Mouse (Mus musculus) heart, adult 2 months (tissue): ENCODE measurements at regions not wholly inside any gene's neighbourhood (a gene's known extent, or its start where the extent isn't known, plus 50 kb on each side); places are given as distances from the start of the nearest gene placed in this dataset.

Experiments
- DNase-seq, 2 experiments: peaks; one replicate each; pipeline ENCODE4 v3.0.0; 2021
- H3K27ac ChIP-seq: fragments of 200-600 bp; 2 replicates; pipeline ENCODE4 v1.8.1; 2022
- H3K27me3 ChIP-seq: fragments of 200-500 bp; 2 replicates; pipeline ENCODE4 v1.6.1; 2012; ENCODE audit warnings: mild to moderate bottlenecking, low read length, inconsistent platforms, mixed read lengths; ENCODE audit not compliant: control insufficient read depth, insufficient read depth
- H3K36me3 ChIP-seq: fragments of 200-500 bp; 2 replicates; pipeline ENCODE4 v1.6.1; 2012; ENCODE audit warnings: low read length, inconsistent platforms; ENCODE audit not compliant: control insufficient read depth, insufficient read depth
- H3K4me1 ChIP-seq: fragments of 200-500 bp; 2 replicates; pipeline ENCODE4 v1.6.1; 2011; ENCODE audit warnings: low read length; ENCODE audit not compliant: control insufficient read depth, insufficient read depth
- H3K4me3 ChIP-seq: fragments of 200-600 bp; 2 replicates; pipeline ENCODE4 v1.8.1; 2022
- H3K79me2 ChIP-seq: fragments of 200-500 bp; replicated peaks from 2 replicates; pipeline ENCODE4 v1.6.1; 2012; ENCODE audit warnings: mild to moderate bottlenecking, inconsistent platforms, low read length, moderate library complexity, mixed read lengths; ENCODE audit not compliant: control insufficient read depth, insufficient read depth
- H3K9ac ChIP-seq: fragments of 200-500 bp; 2 replicates; pipeline ENCODE4 v1.6.1; 2012; ENCODE audit warnings: low read depth, mild to moderate bottlenecking, control low read depth, inconsistent platforms, low read length, mixed read lengths
- CTCF ChIP-seq: fragments of 200-600 bp; IDR thresholded peaks from 2 replicates; pipeline ENCODE4 v1.8.1; 2022; ENCODE audit warnings: antibody characterized with exemption, mild to moderate bottlenecking, moderate library complexity
- EP300 ChIP-seq: fragments of 200-500 bp; IDR thresholded peaks from 2 replicates; pipeline ENCODE4 v1.6.1; 2011; ENCODE audit warnings: low read depth, low read length, control low read depth; ENCODE audit not compliant: insufficient read depth
- POLR2A ChIP-seq: fragments of 200-500 bp; IDR thresholded peaks from 2 replicates; pipeline ENCODE4 v1.6.1; 2011; ENCODE audit warnings: mild to moderate bottlenecking, low read depth, low read length, control low read depth; ENCODE audit not compliant: insufficient read depth
- WGBS: fragments of 180-500 bp; shearing (Covaris S2); methylation state at CpG from one replicate; pipeline ENCODE4 v1.1.7; 2018; 5-methylcytosine and 5-hydroxymethylcytosine counted together
- intact Hi-C: fragments of 180-260 bp; cut with DNase I; formaldehyde crosslinking; loops from one replicate; pipeline ENCODE4 v1.15.1; 2025

GRCm38 (mm10) chr2:123267036-123267435 is 502.0 kb downstream of the Sqor start:
- intact Hi-C loops = no loop called here
- DNase-seq = peak in 1 of 2 experiments; percentile 14
- 49% methylated on average over 4 of the region's 4 CpGs for WGBS
- no peak for TF ChIP-seq POLR2A
- TF ChIP-seq CTCF = no peak
- no peak for TF ChIP-seq EP300
- H3K27ac ChIP-seq = no peak overlapping the region
- no peaks in the 10 kb centered on the region for H3K4me1 ChIP-seq
- H3K79me2 ChIP-seq = no peaks in the 10 kb centered on the region
- H3K9ac ChIP-seq = no peak overlapping the region
- no peaks in the 10 kb centered on the region for H3K36me3 ChIP-seq
- no peak overlapping the region for H3K4me3 ChIP-seq
- no peaks in the 10 kb centered on the region for H3K27me3 ChIP-seq

- no peak overlapping the region for H3K9ac ChIP-seq
- no peaks in the 10 kb centered on the region for H3K36me3 ChIP-seq
- no peak for TF ChIP-seq EP300
- TF ChIP-seq CTCF = no peak
- TF ChIP-seq POLR2A = no peak
- intact Hi-C loops = no loop called here
- H3K27ac ChIP-seq = no peak overlapping the region
- peaks cover 2% of the 10 kb centered on the region; the same call in 1 of the 2 replicates for H3K4me1 ChIP-seq
- 60% methylated on average over 9 of the region's 9 CpGs for WGBS
- H3K27me3 ChIP-seq = no peaks in the 10 kb centered on the region
- H3K79me2 ChIP-seq = no peaks in the 10 kb centered on the region
- no peak overlapping the region for H3K4me3 ChIP-seq
- DNase-seq = no peak
Observed at GRCm38 (mm10) chr2:123274866-123275735, 510.1 kb downstream of the Sqor start.

GRCm38 (mm10) chr2:123275736-123276330 is 510.8 kb downstream of the Sqor start:
- no peaks in the 10 kb centered on the region for H3K36me3 ChIP-seq
- WGBS = 29% methylated on average over 6 of the region's 6 CpGs
- no peak overlapping the region for H3K9ac ChIP-seq
- DNase-seq = no peak
- no peaks in the 10 kb centered on the region for H3K27me3 ChIP-seq
- no peak overlapping the region for H3K27ac ChIP-seq
- intact Hi-C loops = no loop called here
- H3K4me3 ChIP-seq = no peak overlapping the region
- TF ChIP-seq POLR2A (no peak), EP300 (no peak), CTCF (no peak)
- peaks cover 2% of the 10 kb centered on the region; the same call in 1 of the 2 replicates for H3K4me1 ChIP-seq
- H3K79me2 ChIP-seq = no peaks in the 10 kb centered on the region

- Histone ChIP-seq H3K9ac (no peak overlapping the region), H3K4me3 (no peak overlapping the region), H3K36me3 (no peaks in the 10 kb centered on the region), H3K27ac (no peak overlapping the region), H3K79me2 (no peaks in the 10 kb centered on the region), H3K4me1 (no peaks in the 10 kb centered on the region), H3K27me3 (no peaks in the 10 kb centered on the region)
- intact Hi-C loops = loop anchor here (5.0 kb wide), 2 partner anchors 484 to 1901 kb away; no protein-coding TSS in a partner anchor
- no peak for TF ChIP-seq CTCF
- TF ChIP-seq EP300 = no peak
- TF ChIP-seq POLR2A = no peak
- WGBS = 66% methylated on average over 6 of the region's 6 CpGs
- DNase-seq = no peak
Observed at GRCm38 (mm10) chr2:123311554-123312276, 546.7 kb downstream of the Sqor start.

GRCm38 (mm10) chr2:123312277-123312617 is 547.2 kb downstream of the Sqor start:
- no peaks in the 10 kb centered on the region for H3K79me2 ChIP-seq
- H3K27me3 ChIP-seq = no peaks in the 10 kb centered on the region
- WGBS = 5% methylated on average over 8 of the region's 8 CpGs
- H3K36me3 ChIP-seq = no peaks in the 10 kb centered on the region
- DNase-seq = peak; percentile 48 to 64
- intact Hi-C loops = loop anchor here (5.0 kb wide), 2 partner anchors 485 to 1900 kb away; no protein-coding TSS in a partner anchor
- H3K9ac ChIP-seq = no peak overlapping the region
- H3K27ac ChIP-seq = no peak overlapping the region
- TF ChIP-seq POLR2A = no peak
- TF ChIP-seq CTCF = peak; percentile 93
- TF ChIP-seq EP300 = 0 out of 2 replicates have a peak, but pooled peaks have one; percentile 34
- H3K4me3 ChIP-seq = no peak overlapping the region
- H3K4me1 ChIP-seq = no peaks in the 10 kb centered on the region

DNA sequence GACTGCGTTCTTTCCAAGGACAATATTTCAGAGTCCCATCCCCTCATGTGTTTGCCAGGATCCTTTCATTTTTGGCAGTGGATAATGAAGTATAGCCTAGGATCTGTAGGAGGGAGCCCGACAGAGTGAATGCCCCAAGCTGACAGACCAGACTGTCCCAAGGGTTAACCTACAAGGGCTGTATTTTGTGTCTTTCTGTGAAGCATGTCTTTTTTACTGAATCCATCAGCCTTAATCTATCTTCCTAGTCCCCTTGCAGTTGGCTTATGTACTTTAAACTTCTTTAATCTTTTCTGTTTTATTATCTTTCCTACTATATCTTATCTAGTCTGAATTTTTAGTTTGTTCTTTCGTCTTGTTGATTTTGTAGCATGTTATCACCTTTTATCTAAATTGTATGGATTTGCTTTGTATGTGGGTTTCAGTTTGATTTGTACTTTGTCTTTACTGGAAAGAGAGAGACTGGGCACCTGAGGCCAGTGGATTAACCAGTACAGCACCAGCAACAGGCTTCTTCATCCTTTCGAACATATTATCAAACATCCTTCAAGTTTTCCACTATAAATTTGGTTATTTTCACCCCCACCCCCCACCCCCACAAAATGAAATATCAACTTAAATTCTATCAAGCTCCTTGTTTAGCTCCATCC is 555.5 kb downstream of the Sqor start:
- no peaks in the 10 kb centered on the region for H3K27me3 ChIP-seq
- intact Hi-C loops = no loop called here
- H3K4me3 ChIP-seq = no peak overlapping the region
- TF ChIP-seq CTCF (no peak), POLR2A (no peak), EP300 (no peak)
- no peak for DNase-seq
- H3K4me1 ChIP-seq = no peaks in the 10 kb centered on the region
- H3K36me3 ChIP-seq = no peaks in the 10 kb centered on the region
- H3K27ac ChIP-seq = no peak overlapping the region
- H3K79me2 ChIP-seq = no peaks in the 10 kb centered on the region
- WGBS = 64% methylated on average over 4 of the region's 4 CpGs
- H3K9ac ChIP-seq = no peak overlapping the region
